Mouse (Mus musculus) forebrain, postnatal 0 days (tissue): ENCODE results near the gene Pcdh8. TPM values are rescaled to one million over a fixed set of nuclear protein-coding genes. Genes with fewer than 3 reads are reported as not detected.

Experiments
- ATAC-seq: fragments of 200-750 bp; cut with Nextera tagmentation; 2 replicates; pipeline ENCODE4 v1.8.0; 2017; ENCODE audit warnings: mild to moderate bottlenecking, moderate library complexity
- DNase-seq: peaks from one replicate; pipeline ENCODE4 v3.0.0-alpha.2; 2015
- H3K27ac ChIP-seq: fragments of 300-500 bp; sonication (generic); 2 replicates; pipeline ENCODE4 v1.5.1; 2014; ENCODE audit warnings: low read depth, mild to moderate bottlenecking, antibody characterized with exemption, low read length, moderate library complexity, mixed read lengths
- H3K27me3 ChIP-seq: fragments of 300-500 bp; sonication (generic); 2 replicates; pipeline ENCODE4 v1.6.1; 2014; ENCODE audit warnings: mild to moderate bottlenecking, low read length, mixed read lengths; ENCODE audit not compliant: insufficient read depth
- H3K36me3 ChIP-seq: fragments of 300-500 bp; sonication (generic); 2 replicates; pipeline ENCODE4 v1.6.1; 2014; ENCODE audit warnings: mild to moderate bottlenecking, moderate library complexity; ENCODE audit not compliant: insufficient read depth
- H3K4me1 ChIP-seq: fragments of 300-500 bp; sonication (generic); 2 replicates; pipeline ENCODE4 v1.6.1; 2014; ENCODE audit warnings: antibody characterized with exemption; ENCODE audit not compliant: insufficient read depth
- H3K4me2 ChIP-seq: fragments of 300-500 bp; sonication (generic); 2 replicates; pipeline ENCODE4 v1.6.1; 2014; ENCODE audit warnings: low read depth, mild to moderate bottlenecking, moderate library complexity
- H3K4me3 ChIP-seq: fragments of 300-500 bp; sonication (generic); 2 replicates; pipeline ENCODE4 v1.5.1; 2014; ENCODE audit warnings: low read depth, low read length, mixed read lengths
- H3K9ac ChIP-seq: fragments of 300-500 bp; sonication (generic); 2 replicates; pipeline ENCODE4 v1.6.1; 2014; ENCODE audit warnings: mild to moderate bottlenecking
- H3K9me3 ChIP-seq: fragments of 300-500 bp; sonication (generic); 2 replicates; pipeline ENCODE4 v1.6.1; 2016; ENCODE audit warnings: low read length
- CTCF ChIP-seq: sonication (generic); IDR thresholded peaks from 2 replicates; pipeline ENCODE4 v1.5.1; 2016; ENCODE audit warnings: antibody characterized with exemption, control low read depth, low read depth
- WGBS: fragments of 180-500 bp; shearing (Covaris S2); extraction: QIAGEN DNeasy Blood & Tissue Kit; methylation state at CpG from one replicate; pipeline ENCODE4 v1.1.7; 2014; 5-methylcytosine and 5-hydroxymethylcytosine counted together
- polyA plus RNA-seq: library from polyadenylated mRNA; unstranded; fragments of >200 nt; fragmentation: Nextera tagmentation; extraction: Ambion mirVana; gene quantifications from 2 replicates; pipeline ENCODE4 v1.2.1, GENCODE M21; 2015
- total RNA-seq: library from RNA; depleted of rRNA; stranded (reverse); fragments of >200 nt; gene quantifications from 2 replicates; pipeline ENCODE4 v1.2.3, GENCODE M21; 2014

Pcdh8 gene
- total and polyA plus RNA-seq, 2 experiments from 2014 or later, result 51.5 to 130 TPM

DNA sequence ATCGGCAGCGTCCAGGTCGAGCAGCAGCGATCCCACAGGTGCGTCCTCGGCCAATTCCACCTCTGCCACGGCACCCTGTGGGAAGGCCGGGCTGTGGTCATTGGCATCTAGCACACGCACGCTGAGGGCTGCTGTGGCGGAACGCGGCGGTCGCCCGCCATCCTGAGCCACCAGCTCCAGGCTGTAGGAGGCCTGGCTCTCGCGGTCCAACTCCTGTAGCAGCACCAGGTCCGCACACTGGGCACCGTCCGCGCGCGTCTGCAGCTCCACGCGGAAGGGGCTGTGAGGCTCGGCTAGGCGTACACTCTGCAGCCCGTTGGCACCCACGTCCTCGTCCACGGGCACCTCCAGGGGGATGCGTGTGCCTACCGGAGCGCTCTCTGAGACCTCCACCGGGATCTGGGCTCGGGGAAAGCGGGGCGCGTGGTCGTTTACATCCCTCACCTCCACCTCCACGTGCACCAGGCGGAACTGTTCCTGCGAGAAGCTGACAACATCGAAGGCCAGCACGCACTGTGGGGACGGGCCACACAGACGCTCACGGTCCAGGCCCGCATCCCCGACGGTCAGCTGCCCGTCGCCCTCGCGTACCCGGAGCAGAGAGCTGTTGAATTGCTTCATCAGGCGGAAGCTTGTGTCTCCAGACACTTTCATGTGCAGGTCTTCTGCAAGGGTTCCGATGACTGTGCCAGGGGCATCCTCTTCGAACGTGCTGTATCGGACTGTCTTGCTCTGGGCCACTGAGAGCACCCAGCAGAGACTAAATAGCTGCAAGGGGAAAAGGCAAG is 612 bp downstream of the Pcdh8 start:
- Histone ChIP-seq H3K27me3 (no peaks in the 10 kb centered on the region; the same call in 1 of the 2 replicates), H3K4me2 (peak overlapping the region; percentile 75), H3K27ac (peak overlapping the region; percentile 94), H3K36me3 (0 out of 2 replicates have a peak, but pooled peaks cover 4% of the 10 kb centered on the region), H3K9ac (peak overlapping the region; percentile 65), H3K4me3 (peak overlapping the region; percentile 62), H3K4me1 (peaks cover 22% of the 10 kb centered on the region), H3K9me3 (no peaks in the 10 kb centered on the region)
- 2% methylated on average over 62 of the region's 62 CpGs for WGBS
- DNase-seq, result no peak
- ATAC-seq, result peak; percentile 39
- 0 out of 2 replicates have a peak, but pooled peaks have one; percentile 1 for TF ChIP-seq CTCF

DNA sequence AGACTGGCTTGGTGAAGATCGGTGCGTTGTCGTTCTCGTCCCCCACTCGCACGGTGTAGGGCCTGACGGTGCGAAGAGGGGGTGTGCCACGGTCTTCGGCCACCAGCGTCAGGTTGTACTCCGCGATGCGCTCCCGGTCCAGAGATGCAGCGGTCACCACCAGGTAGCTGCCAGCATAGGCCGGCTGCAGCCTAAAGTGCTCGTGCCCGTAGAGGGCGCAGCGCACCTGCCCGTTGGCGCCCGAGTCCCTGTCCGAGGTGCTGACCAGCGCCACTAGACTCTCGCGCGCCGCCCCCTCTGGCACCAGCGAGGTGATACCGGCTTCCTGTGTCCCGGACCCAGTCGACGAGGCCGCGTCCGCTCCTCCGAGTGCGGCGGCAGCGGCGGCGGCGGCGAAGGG is 1.5 kb downstream of the Pcdh8 start:
- TF ChIP-seq CTCF, result peak; percentile 78
- H3K4me3 ChIP-seq, result peak overlapping the region; percentile 62
- H3K9me3 ChIP-seq, result no peaks in the 10 kb centered on the region
- 3% methylated on average over 46 of the region's 46 CpGs for WGBS
- peak overlapping the region; percentile 94 for H3K27ac ChIP-seq
- H3K4me1 ChIP-seq, result peaks cover 22% of the 10 kb centered on the region
- ATAC-seq, result no peak
- H3K4me2 ChIP-seq, result peak overlapping the region; percentile 75
- H3K27me3 ChIP-seq, result no peaks in the 10 kb centered on the region; the same call in 1 of the 2 replicates
- 0 out of 2 replicates have a peak, but pooled peaks cover 4% of the 10 kb centered on the region for H3K36me3 ChIP-seq
- H3K9ac ChIP-seq, result peak overlapping the region; percentile 65
- DNase-seq, result peak; percentile 69

DNA sequence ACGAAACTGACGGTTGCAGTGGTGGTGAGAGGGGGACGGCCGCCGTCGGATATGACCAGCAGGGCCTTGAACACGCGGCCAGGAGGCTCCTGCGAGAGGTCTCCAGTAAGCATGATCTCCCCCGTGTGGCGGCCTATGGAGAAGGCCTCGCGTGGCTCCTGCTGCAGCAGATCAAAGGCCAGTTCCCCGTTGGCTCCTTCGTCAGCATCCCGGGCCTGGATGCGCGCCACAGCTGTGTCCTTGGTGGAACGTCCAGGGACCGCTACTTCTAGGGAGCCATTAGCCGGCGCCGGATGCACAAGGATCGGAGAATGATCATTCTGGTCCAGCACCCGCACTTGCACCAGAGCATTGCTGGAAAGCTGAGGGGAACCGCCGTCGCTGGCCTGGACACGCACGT is 2.1 kb downstream of the Pcdh8 start:
- Histone ChIP-seq H3K4me2 (peak overlapping the region; percentile 75), H3K9me3 (no peaks in the 10 kb centered on the region), H3K27me3 (no peaks in the 10 kb centered on the region; the same call in 1 of the 2 replicates), H3K27ac (peak overlapping the region; percentile 94), H3K4me1 (peaks cover 22% of the 10 kb centered on the region), H3K36me3 (0 out of 2 replicates have a peak, but pooled peaks cover 4% of the 10 kb centered on the region), H3K9ac (peak overlapping the region; percentile 65), H3K4me3 (peak overlapping the region; percentile 62)
- ATAC-seq (no peak), DNase-seq (peak; percentile 71)
- TF ChIP-seq CTCF, result peak; percentile 62
- WGBS, result 5% methylated on average over 30 of the region's 30 CpGs

DNA sequence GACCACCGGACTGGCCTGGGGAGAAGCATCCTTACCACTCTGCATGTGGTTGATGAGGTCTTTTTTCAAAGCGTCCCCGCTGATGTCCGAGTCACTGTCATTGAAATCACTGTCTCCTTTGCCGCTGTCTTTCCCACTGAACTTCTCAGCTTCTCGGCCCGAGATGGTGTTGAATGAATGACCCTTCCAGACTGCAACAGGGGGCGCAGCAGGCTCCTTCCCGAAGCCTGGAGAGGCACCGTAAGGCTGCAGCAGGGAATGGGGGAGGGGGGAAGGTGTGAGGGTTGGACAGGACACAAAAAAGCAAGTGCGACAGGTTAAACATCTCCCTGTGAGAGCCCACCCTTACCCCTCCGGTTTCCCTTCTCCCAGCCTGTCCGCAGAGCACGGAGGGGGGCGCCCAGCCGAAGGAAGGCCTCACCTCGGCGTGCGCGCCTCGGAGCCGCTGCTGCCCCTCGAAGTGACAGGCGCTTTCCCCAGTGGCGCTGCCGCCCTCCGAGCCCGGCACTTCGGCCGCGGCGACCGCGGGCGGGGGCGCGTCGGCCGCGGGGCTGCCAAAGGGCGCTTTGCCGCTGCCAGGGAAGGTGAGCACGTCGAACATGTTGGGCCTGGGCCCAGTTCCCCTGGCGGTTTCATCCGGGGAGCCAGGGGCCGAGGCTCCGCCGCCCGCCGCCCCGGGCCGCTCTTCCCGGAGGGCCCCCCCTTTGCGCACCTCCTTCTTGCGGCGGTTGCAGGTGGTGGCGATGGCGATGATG is 2.9 kb downstream of the Pcdh8 start:
- ATAC-seq, result no peak
- Histone ChIP-seq H3K9me3 (no peaks in the 10 kb centered on the region), H3K9ac (peak overlapping the region; percentile 65), H3K4me3 (peak overlapping the region; percentile 62), H3K4me1 (peaks cover 21% of the 10 kb centered on the region), H3K27ac (peak overlapping the region; percentile 94; the same call in 1 of the 2 replicates), H3K27me3 (no peaks in the 10 kb centered on the region; the same call in 1 of the 2 replicates), H3K36me3 (0 out of 2 replicates have a peak, but pooled peaks cover 4% of the 10 kb centered on the region), H3K4me2 (peak overlapping the region; percentile 75)
- WGBS, result under 1% methylated on average over 52 of the region's 59 CpGs
- peak; percentile 38 for DNase-seq
- peak; percentile 45 for TF ChIP-seq CTCF

DNA sequence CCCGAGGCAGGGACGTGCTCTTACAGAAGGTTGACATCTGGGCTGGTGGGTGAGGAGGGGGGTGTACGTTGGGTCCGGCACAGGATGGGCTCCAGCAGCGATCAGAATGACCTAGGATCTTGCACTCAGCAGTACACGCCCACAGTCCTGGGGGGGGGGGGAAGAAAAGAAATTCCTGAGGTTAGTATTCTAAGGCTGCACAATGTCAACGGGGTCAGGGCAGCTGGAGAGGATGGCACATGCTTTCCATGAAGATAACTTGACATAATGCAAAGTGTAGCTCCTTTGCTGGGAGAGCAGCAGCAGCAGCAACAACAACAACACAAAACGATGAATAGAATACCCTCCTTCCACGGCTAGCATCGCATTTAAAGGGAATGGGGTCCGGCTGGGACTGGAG is 3.5 kb downstream of the Pcdh8 start:
- Histone ChIP-seq H3K9me3 (no peaks in the 10 kb centered on the region), H3K4me3 (peak overlapping the region; percentile 62), H3K4me2 (peak overlapping the region; percentile 75), H3K27me3 (no peaks in the 10 kb centered on the region; the same call in 1 of the 2 replicates), H3K27ac (no peak overlapping the region), H3K4me1 (peaks cover 14% of the 10 kb centered on the region), H3K36me3 (0 out of 2 replicates have a peak, but pooled peaks cover 4% of the 10 kb centered on the region), H3K9ac (peak overlapping the region; percentile 65)
- no peak for DNase-seq
- ATAC-seq, result no peak
- 10% methylated on average over 11 of the region's 11 CpGs for WGBS
- TF ChIP-seq CTCF, result no peak

DNA sequence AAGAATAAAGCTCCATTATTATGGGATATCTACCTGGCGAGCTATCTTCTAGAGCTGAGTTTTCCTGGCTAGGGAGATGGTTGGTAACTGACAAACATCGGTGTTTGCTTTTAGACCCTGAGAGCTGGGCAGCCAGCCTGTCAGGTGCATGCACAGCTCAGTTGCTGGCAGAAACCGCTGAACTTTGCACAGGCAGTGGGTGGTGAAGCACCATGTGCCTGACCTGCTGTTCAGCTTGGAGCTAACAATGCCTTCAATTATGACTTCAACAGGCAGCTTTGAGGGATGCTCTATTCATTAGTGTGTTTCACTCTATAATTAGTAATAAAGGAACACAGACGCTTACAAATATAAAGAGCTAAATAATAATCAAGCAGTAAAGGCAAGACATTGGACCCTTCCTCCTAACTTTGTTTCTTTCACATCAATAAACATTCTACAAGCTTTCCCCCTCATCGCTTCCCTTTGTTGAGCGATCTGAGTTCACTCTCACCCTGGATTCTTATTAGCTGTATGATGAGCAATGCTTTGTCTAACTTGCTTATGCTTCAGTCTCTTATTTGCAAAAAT is 5.8 kb downstream of the Pcdh8 start:
- ATAC-seq (no peak), DNase-seq (no peak)
- Histone ChIP-seq H3K27me3 (no peaks in the 10 kb centered on the region), H3K36me3 (0 out of 2 replicates have a peak, but pooled peaks cover 4% of the 10 kb centered on the region), H3K27ac (no peak overlapping the region), H3K4me2 (no peak overlapping the region), H3K4me3 (no peak overlapping the region), H3K9ac (no peak overlapping the region), H3K4me1 (peaks cover 6% of the 10 kb centered on the region; the same call in 1 of the 2 replicates), H3K9me3 (no peaks in the 10 kb centered on the region)
- 36% methylated on average over 6 of the region's 6 CpGs for WGBS
- TF ChIP-seq CTCF, result no peak
